Mouse (Mus musculus) kidney, adult 2 months (tissue): ENCODE measurements at regions not wholly inside any gene's neighbourhood (a gene's known extent, or its start where the extent isn't known, plus 50 kb on each side); places are given as distances from the start of the nearest gene placed in this dataset.

ENCODE experiments used
- DNase-seq: peaks from one replicate; pipeline ENCODE4 v3.0.0; 2021
- H3K27ac ChIP-seq: fragments of 200-500 bp; 2 replicates; pipeline ENCODE4 v1.5.1; 2012; ENCODE audit warnings: low read depth, low read length, control low read depth, inconsistent platforms; ENCODE audit not compliant: insufficient read depth
- H3K27me3 ChIP-seq: fragments of 200-500 bp; replicated peaks from 2 replicates; pipeline ENCODE4 v1.6.1; 2012; ENCODE audit warnings: mild to moderate bottlenecking, moderate library complexity, low read length, inconsistent platforms; ENCODE audit not compliant: control insufficient read depth, insufficient read depth
- H3K36me3 ChIP-seq: fragments of 200-500 bp; 2 replicates; pipeline ENCODE4 v1.6.1; 2012; ENCODE audit warnings: mild to moderate bottlenecking, moderate library complexity, low read length, inconsistent platforms; ENCODE audit not compliant: control insufficient read depth, insufficient read depth
- H3K4me1 ChIP-seq: fragments of 200-500 bp; 2 replicates; pipeline ENCODE4 v1.6.1; 2011; ENCODE audit warnings: low read length; ENCODE audit not compliant: control insufficient read depth, insufficient read depth
- H3K4me3 ChIP-seq: fragments of 200-500 bp; 2 replicates; pipeline ENCODE4 v1.5.1; 2011; ENCODE audit warnings: mild to moderate bottlenecking, low read depth, low read length, control low read depth; ENCODE audit not compliant: insufficient read depth
- CTCF ChIP-seq: fragments of 200-500 bp; conservative IDR thresholded peaks from 2 replicates; pipeline ENCODE4 v1.5.1; 2011; ENCODE audit warnings: low read depth, mild to moderate bottlenecking, control low read depth, low read length, moderate library complexity, mixed read lengths; ENCODE audit not compliant: insufficient read depth, insufficient read length
- POLR2A ChIP-seq: fragments of 200-500 bp; IDR thresholded peaks from one replicate; pipeline ENCODE4 v1.6.1; 2011; ENCODE audit warnings: low read depth, low read length, control low read depth
- WGBS: fragments of 180-500 bp; shearing (Covaris S2); methylation state at CpG from one replicate; pipeline ENCODE4 v1.1.7; 2018; 5-methylcytosine and 5-hydroxymethylcytosine counted together

- DNase-seq, result peak; percentile 64
- Histone ChIP-seq H3K27ac (no peak overlapping the region), H3K4me3 (no peak overlapping the region), H3K36me3 (no peaks in the 10 kb centered on the region), H3K27me3 (no peaks in the 10 kb centered on the region), H3K4me1 (peaks cover 21% of the 10 kb centered on the region)
- 69% methylated on average over 20 of the region's 20 CpGs for WGBS
- no peak for TF ChIP-seq POLR2A
- no peak for TF ChIP-seq CTCF
These were observed 221.0 kb upstream of the Ankrd55 start for GRCm38 (mm10) chr13:112067066-112067847.

- DNase-seq, result peak; percentile 59
- no peaks in the 10 kb centered on the region for H3K27me3 ChIP-seq
- no peaks in the 10 kb centered on the region for H3K36me3 ChIP-seq
These were observed 217.5 kb upstream of the Ankrd55 start for GRCm38 (mm10) chr13:112070757-112071156.

GRCm38 (mm10) chr13:112071209-112071955 is 216.9 kb upstream of the Ankrd55 start:
- TF ChIP-seq CTCF, result no peak
- no peak for TF ChIP-seq POLR2A
- Histone ChIP-seq H3K27ac (peak overlapping the region; percentile 71), H3K27me3 (no peaks in the 10 kb centered on the region), H3K4me1 (peaks cover 28% of the 10 kb centered on the region), H3K4me3 (no peak overlapping the region), H3K36me3 (no peaks in the 10 kb centered on the region)
- peak; percentile 88 for DNase-seq
- WGBS, result 41% methylated on average over 10 of the region's 10 CpGs

More at GRCm38 (mm10) chr13:112070757-112071156, 217.5 kb upstream of the Ankrd55 start:
- H3K27ac ChIP-seq, result peak overlapping the region; percentile 71
- WGBS, result 70% methylated on average over 4 of the region's 4 CpGs
- peaks cover 26% of the 10 kb centered on the region for H3K4me1 ChIP-seq
- no peak overlapping the region for H3K4me3 ChIP-seq
- no peak for TF ChIP-seq POLR2A
- no peak for TF ChIP-seq CTCF

- no peak for DNase-seq
- Histone ChIP-seq H3K36me3 (no peaks in the 10 kb centered on the region), H3K4me3 (no peak overlapping the region), H3K4me1 (peaks cover 30% of the 10 kb centered on the region), H3K27me3 (no peaks in the 10 kb centered on the region), H3K27ac (peak overlapping the region; percentile 39)
- WGBS, result 48% methylated on average over 3 of the region's 3 CpGs
- TF ChIP-seq POLR2A (no peak), CTCF (no peak)
These were observed 216.3 kb upstream of the Ankrd55 start for GRCm38 (mm10) chr13:112071956-112072314.

GRCm38 (mm10) chr13:112073519-112074406 is 214.5 kb upstream of the Ankrd55 start:
- Histone ChIP-seq H3K27me3 (no peaks in the 10 kb centered on the region), H3K4me3 (no peak overlapping the region), H3K27ac (no peak overlapping the region), H3K4me1 (peaks cover 34% of the 10 kb centered on the region), H3K36me3 (no peaks in the 10 kb centered on the region)
- no peak for DNase-seq
- TF ChIP-seq CTCF, result no peak
- TF ChIP-seq POLR2A, result no peak
- WGBS, result 73% methylated on average over 6 of the region's 6 CpGs

GRCm38 (mm10) chr13:112075847-112076479 is 212.3 kb upstream of the Ankrd55 start:
- H3K4me3 ChIP-seq, result no peak overlapping the region
- H3K36me3 ChIP-seq, result no peaks in the 10 kb centered on the region
- TF ChIP-seq POLR2A (no peak), CTCF (no peak)
- H3K4me1 ChIP-seq, result peaks cover 23% of the 10 kb centered on the region
- DNase-seq, result peak; percentile 75
- WGBS, result 42% methylated on average over 5 of the region's 5 CpGs
- no peak overlapping the region for H3K27ac ChIP-seq
- H3K27me3 ChIP-seq, result no peaks in the 10 kb centered on the region
